Mouse (Mus musculus): ENCODE measurements around the gene Syne2. TPM values are rescaled to one million over a fixed set of nuclear protein-coding genes. Genes with fewer than 3 reads are reported as not detected.

Gene Syne2
- total and polyA plus RNA-seq, 3 experiments, result 3.9 to 7.5 (median 4.9) TPM

DNA sequence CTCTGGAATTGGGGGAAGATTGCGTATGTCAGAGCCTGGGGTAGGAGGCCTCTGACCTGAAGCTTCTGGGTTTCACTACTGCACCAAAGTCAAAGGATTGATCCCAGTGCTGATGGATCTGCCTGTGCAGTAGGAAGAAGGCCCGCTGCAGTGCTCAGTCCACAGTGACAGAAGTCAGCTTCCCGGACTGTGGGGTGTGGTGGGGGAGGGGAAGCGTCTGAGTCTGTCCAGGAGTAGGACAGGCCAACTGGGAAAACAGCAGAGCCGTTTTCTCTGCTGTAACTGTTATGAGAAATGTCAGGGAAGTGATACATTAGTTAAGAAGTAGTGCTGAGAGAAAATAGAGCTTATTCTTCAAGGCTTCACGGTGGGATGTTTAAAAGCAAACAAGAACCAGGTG lies 4.2 kb downstream of the Syne2 start:
- H3K79me2 ChIP-seq (replicated peaks; ENCODE audit: control insufficient read depth, extremely low read depth, insufficient read depth, poor library complexity, severe bottlenecking), result no peaks in the 10 kb centered on the region
- H3K9ac ChIP-seq (ENCODE audit: insufficient read depth, low read depth), result no peak overlapping the region
- no peak overlapping the region for H3K4me3 ChIP-seq (replicated peaks in 1 of 3; ENCODE audit: low read depth in 2 of 3, low read length in 2 of 3, poor library complexity in 1 of 3)
- DNase-seq (ENCODE audit: extremely low read depth), result no peak
- dilution Hi-C loops (cut with MboI; ENCODE audit: extremely low pct_ligation_motif_present, extremely low pct_unique_long_range_greater_than_20kb, low sequenced_read_pairs) (no loop called here), in situ Hi-C loops (cut with MboI; ENCODE audit: low pct_ligation_motif_present, low pct_unique_long_range_greater_than_20kb, low sequenced_read_pairs) (no loop called here)
- H3K4me2 ChIP-seq (ENCODE audit: insufficient read depth, low read depth, poor library complexity, severe bottlenecking), result no peak overlapping the region
- peaks cover 14% of the 10 kb centered on the region for H3K27me3 ChIP-seq (replicated peaks)
- no peaks in the 10 kb centered on the region for H3K36me3 ChIP-seq (replicated peaks in 1 of 2; ENCODE audit: control insufficient read depth in 1 of 2, insufficient read depth in 1 of 2, low read length in 1 of 2)
- no peaks in the 10 kb centered on the region for H3K9me3 ChIP-seq (replicated peaks; ENCODE audit: low read length)
- H3K27ac ChIP-seq (ENCODE audit: insufficient read depth, low read depth), result no peak overlapping the region
- TF ChIP-seq MEF2A (IDR thresholded peaks at IDR 0.05; ENCODE audit: borderline replicate concordance, low read depth, low read length) (no peak), PAX5 (IDR thresholded peaks at IDR 0.05; ENCODE audit: low read length) (no peak), SIN3A (IDR thresholded peaks at IDR 0.05; ENCODE audit: low read length) (no peak), USF1 (IDR thresholded peaks at IDR 0.05; ENCODE audit: low read depth, low read length) (no peak), MAFK (IDR thresholded peaks at IDR 0.05; ENCODE audit: insufficient replicate concordance, low read length) (no peak), POLR2A (IDR thresholded peaks at IDR 0.05; ENCODE audit: low read depth, low read length) (no peak), JUN (IDR thresholded peaks at IDR 0.05; ENCODE audit: insufficient read depth, low read depth, low read length) (no peak), USF2 (conservative IDR thresholded peaks at IDR 0.05; ENCODE audit: low read depth, low read length) (no peak), CTCF (conservative IDR thresholded peaks at IDR 0.05 in 1 of 2, IDR thresholded peaks at IDR 0.05 in 1 of 2; ENCODE audit: low read depth in 2 of 2, low read length in 2 of 2) (no peak), CHD1 (IDR thresholded peaks at IDR 0.05; ENCODE audit: low read depth, low read length) (no peak), E2F4 (IDR thresholded peaks at IDR 0.05; ENCODE audit: insufficient replicate concordance, low read depth, low read length) (no peak), ZNF384 (IDR thresholded peaks at IDR 0.05; ENCODE audit: low read depth, low read length) (no peak), POLR2AphosphoS2 (IDR thresholded peaks at IDR 0.05; ENCODE audit: low read depth, low read length) (no peak), TBP (conservative IDR thresholded peaks at IDR 0.05; ENCODE audit: low read depth, low read length) (no peak), MAZ (IDR thresholded peaks at IDR 0.05; ENCODE audit: low read depth, low read length) (no peak), TCF12 (IDR thresholded peaks at IDR 0.05; ENCODE audit: low read depth, low read length) (no peak), BHLHE40 (IDR thresholded peaks at IDR 0.05; ENCODE audit: low read depth, low read length) (no peak)
- H3K4me1 ChIP-seq (ENCODE audit: control insufficient read depth in 1 of 2, insufficient read depth in 2 of 2), result peaks cover 0 to 9% of the 10 kb centered on the region in 2 experiments; a peak in 2 of 4 replicates

DNA sequence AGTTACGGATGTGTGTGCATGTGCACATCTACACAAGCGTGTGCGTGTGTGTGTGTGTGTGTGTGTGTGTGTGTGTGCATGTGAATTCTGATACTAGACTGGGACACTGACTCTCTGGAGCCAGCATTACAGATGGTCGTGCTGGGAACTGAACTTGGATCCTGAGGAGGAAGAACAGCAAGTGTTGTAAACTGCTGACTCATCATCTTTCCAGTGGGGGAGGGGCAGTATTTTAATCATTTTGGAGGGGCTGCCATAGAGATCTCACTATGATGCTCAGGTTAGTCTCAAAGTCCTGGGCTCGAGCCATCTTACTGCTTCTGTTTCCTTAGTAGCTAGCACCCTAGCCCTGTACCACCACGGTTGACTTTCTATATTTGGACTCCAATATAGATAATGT lies 5.5 kb downstream of the Syne2 start:
- dilution Hi-C loops (cut with MboI; ENCODE audit: extremely low pct_ligation_motif_present, extremely low pct_unique_long_range_greater_than_20kb, low sequenced_read_pairs), result no loop called here
- H3K27ac ChIP-seq (ENCODE audit: insufficient read depth, low read depth), result no peak overlapping the region
- no peaks in the 10 kb centered on the region for H3K36me3 ChIP-seq (replicated peaks in 1 of 2; ENCODE audit: control insufficient read depth in 1 of 2, insufficient read depth in 1 of 2, low read length in 1 of 2)
- H3K27me3 ChIP-seq (replicated peaks), result peaks cover 14% of the 10 kb centered on the region
- no peak overlapping the region for H3K4me3 ChIP-seq (replicated peaks in 1 of 3; ENCODE audit: low read depth in 2 of 3, low read length in 2 of 3, poor library complexity in 1 of 3)
- TF ChIP-seq POLR2A (IDR thresholded peaks at IDR 0.05; ENCODE audit: low read depth, low read length), result no peak
- peak; percentile 98 for TF ChIP-seq MAFK (IDR thresholded peaks at IDR 0.05; ENCODE audit: insufficient replicate concordance, low read length)
- no peaks in the 10 kb centered on the region for H3K9me3 ChIP-seq (replicated peaks; ENCODE audit: low read length)
- H3K9ac ChIP-seq (ENCODE audit: insufficient read depth, low read depth), result no peak overlapping the region
- H3K4me2 ChIP-seq (ENCODE audit: insufficient read depth, low read depth, poor library complexity, severe bottlenecking), result no peak overlapping the region
- H3K79me2 ChIP-seq (replicated peaks; ENCODE audit: control insufficient read depth, extremely low read depth, insufficient read depth, poor library complexity, severe bottlenecking), result no peaks in the 10 kb centered on the region
- no peak for DNase-seq (ENCODE audit: extremely low read depth)
- H3K4me1 ChIP-seq (ENCODE audit: control insufficient read depth in 1 of 2, insufficient read depth in 2 of 2), result peaks cover 0 to 6% of the 10 kb centered on the region in 2 experiments; a peak in 2 of 4 replicates
- in situ Hi-C loops (cut with MboI; ENCODE audit: low pct_ligation_motif_present, low pct_unique_long_range_greater_than_20kb, low sequenced_read_pairs), result no loop called here

Measured in CH12.LX (cell line).